Mouse (Mus musculus): ENCODE results near the gene Gpr61. TPM values are rescaled to one million over a fixed set of nuclear protein-coding genes. Genes with fewer than 3 reads are reported as not detected.

Gpr61 gene
- total and polyA plus RNA-seq, 3 experiments, result 0.27 TPM; not detected in 2

DNA sequence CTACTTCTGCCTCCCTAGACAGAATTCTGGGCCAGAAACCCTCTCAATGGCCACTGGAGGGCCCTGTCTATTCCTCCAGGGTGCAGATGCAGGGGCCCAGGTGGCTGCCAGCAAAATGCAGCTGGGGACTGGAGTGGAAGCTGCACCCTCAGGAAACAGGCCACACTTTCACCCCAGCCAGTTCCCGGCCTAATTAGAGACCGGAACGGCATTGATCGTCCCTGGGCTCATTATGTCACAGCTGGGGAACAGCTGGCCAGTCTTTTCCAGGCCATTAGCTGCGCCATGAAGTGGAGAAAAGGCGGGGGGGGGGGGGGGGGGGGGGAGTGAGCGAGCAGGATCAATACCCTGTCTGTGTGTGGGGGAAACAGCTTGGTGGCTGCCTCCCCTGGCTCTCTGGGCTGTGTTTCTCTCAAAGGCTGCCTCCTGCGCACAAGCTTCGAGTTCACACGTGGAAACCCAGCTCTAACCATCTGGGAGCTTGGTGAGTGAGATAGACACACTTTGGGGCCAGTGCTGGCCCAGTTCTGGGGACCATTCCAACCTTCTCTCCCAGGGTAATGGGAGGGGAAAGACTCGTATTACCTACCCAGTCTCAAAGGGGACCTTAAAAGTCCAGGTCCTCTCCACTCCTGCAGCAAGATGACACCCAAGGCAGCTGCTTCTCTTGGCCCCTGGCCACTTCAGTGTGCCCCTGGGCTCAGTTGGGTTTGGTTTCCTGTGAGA is 12.0 kb upstream of the Gpr61 start (continued):
- TF ChIP-seq TBP (conservative IDR thresholded peaks at IDR 0.05; ENCODE audit: low read depth, low read length) (no peak), MXI1 (IDR thresholded peaks at IDR 0.05; ENCODE audit: low read depth, low read length) (no peak; the same call in 1 of the 2 replicates), MAX (IDR thresholded peaks at IDR 0.05; ENCODE audit: low read length) (no peak), HCFC1 (IDR thresholded peaks at IDR 0.05; ENCODE audit: low read depth, low read length) (0 out of 2 replicates have a peak, but pooled peaks have one; percentile 52), MYC (IDR thresholded peaks at IDR 0.05; ENCODE audit: low read depth, low read length) (no peak), POLR2AphosphoS2 (IDR thresholded peaks at IDR 0.05; ENCODE audit: low read depth, low read length) (no peak), BHLHE40 (IDR thresholded peaks at IDR 0.05; ENCODE audit: low read depth, low read length) (peak; percentile 35; the same call in 1 of the 2 replicates), RAD21 (IDR thresholded peaks at IDR 0.05; ENCODE audit: low read depth, low read length) (peak; percentile 57), IRF4 (IDR thresholded peaks at IDR 0.05; ENCODE audit: low read depth, low read length) (peak; percentile 12; the same call in 1 of the 2 replicates), MAFK (IDR thresholded peaks at IDR 0.05; ENCODE audit: insufficient replicate concordance, low read length) (no peak), JUN (IDR thresholded peaks at IDR 0.05; ENCODE audit: insufficient read depth, low read depth, low read length) (no peak), TCF12 (IDR thresholded peaks at IDR 0.05; ENCODE audit: low read depth, low read length) (peak; percentile 92), SMC3 (IDR thresholded peaks at IDR 0.05; ENCODE audit: low read depth, low read length) (peak; percentile 55), GABPA (IDR thresholded peaks at IDR 0.05; ENCODE audit: insufficient replicate concordance, low read depth, low read length) (no peak), ETS1 (conservative IDR thresholded peaks at IDR 0.05; ENCODE audit: low read depth, low read length) (peak; percentile 83), CHD1 (IDR thresholded peaks at IDR 0.05; ENCODE audit: low read depth, low read length) (no peak), UBTF (IDR thresholded peaks at IDR 0.05; ENCODE audit: low read depth, low read length) (peak; percentile 55; the same call in 1 of the 2 replicates), ZC3H11A (IDR thresholded peaks at IDR 0.05; ENCODE audit: low read depth, low read length) (no peak)

DNA sequence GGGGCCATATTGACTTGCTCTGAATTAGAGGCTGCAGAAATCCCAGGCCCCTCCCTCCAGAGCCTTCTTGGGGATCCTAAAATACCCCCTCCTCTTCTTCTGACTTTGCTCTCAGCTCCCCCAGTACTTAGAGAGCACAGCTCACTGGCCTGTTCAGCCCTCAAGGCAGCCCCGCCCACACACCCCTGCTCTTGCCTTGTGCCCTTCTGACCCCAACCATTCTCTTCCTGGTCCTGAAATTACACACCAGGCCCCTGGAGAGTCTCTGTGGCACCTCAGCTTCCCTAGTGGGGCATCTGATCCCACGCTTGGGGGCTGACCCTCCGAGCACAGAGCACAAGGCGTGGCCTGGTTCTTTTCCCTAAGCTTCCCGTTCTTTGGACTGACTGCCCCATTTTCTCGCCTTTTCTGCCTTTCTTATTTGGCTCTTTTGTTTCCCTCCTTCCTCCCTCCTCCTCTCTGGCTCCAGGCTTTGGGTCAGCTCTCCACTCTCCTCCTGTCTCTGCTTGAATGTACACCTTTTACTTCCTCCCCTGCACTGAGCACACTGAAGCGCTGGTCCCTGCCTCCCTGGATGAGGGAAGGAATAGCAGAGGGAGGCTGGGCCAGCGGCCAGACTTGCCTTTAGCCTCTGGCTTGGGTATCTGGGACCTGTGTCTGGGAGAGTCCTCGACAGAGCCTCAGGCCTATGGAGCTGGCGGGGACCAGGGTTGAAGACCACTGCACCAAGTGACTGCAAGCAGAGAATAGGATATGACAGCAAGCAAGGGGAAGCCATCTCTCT is 11.0 kb upstream of the Gpr61 start:
- H3K9me3 ChIP-seq (replicated peaks; ENCODE audit: low read length), result no peaks in the 10 kb centered on the region
- in situ Hi-C loops (cut with MboI; ENCODE audit: low pct_ligation_motif_present, low pct_unique_long_range_greater_than_20kb, low sequenced_read_pairs), result loop anchor here (5.0 to 10.0 kb wide), 3 partner anchors 42 to 219 kb away; partner anchors contain the start of genes Psma5 and Psrc1
- H3K27me3 ChIP-seq (replicated peaks), result peaks cover 14% of the 10 kb centered on the region
- dilution Hi-C loops (cut with MboI; ENCODE audit: extremely low pct_ligation_motif_present, extremely low pct_unique_long_range_greater_than_20kb, low sequenced_read_pairs), result no loop called here
- no peaks in the 10 kb centered on the region for H3K36me3 ChIP-seq (replicated peaks in 1 of 2; ENCODE audit: control insufficient read depth in 1 of 2, insufficient read depth in 1 of 2, low read length in 1 of 2)
- H3K9ac ChIP-seq (ENCODE audit: insufficient read depth, low read depth), result no peak overlapping the region
- no peaks in the 10 kb centered on the region for H3K79me2 ChIP-seq (replicated peaks; ENCODE audit: control insufficient read depth, extremely low read depth, insufficient read depth, poor library complexity, severe bottlenecking)
- no peak overlapping the region for H3K27ac ChIP-seq (ENCODE audit: insufficient read depth, low read depth)
- H3K4me1 ChIP-seq (ENCODE audit: control insufficient read depth in 1 of 2, insufficient read depth in 2 of 2), result peaks cover 24 to 58% of the 10 kb centered on the region in 2 experiments
- peak overlapping the region in 1 of 3 experiments; percentile 17 for H3K4me3 ChIP-seq (replicated peaks in 1 of 3; ENCODE audit: low read depth in 2 of 3, low read length in 2 of 3, poor library complexity in 1 of 3)
- TF ChIP-seq ELF1 (IDR thresholded peaks at IDR 0.05; ENCODE audit: low read depth, low read length) (0 out of 2 replicates have a peak, but pooled peaks have one; percentile 34), TCF12 (IDR thresholded peaks at IDR 0.05; ENCODE audit: low read depth, low read length) (no peak), IRF4 (IDR thresholded peaks at IDR 0.05; ENCODE audit: low read depth, low read length) (peak; percentile 40; the same call in 1 of the 2 replicates), MAZ (IDR thresholded peaks at IDR 0.05; ENCODE audit: low read depth, low read length) (0 out of 2 replicates have a peak, but pooled peaks have one; percentile 20), KAT2A (IDR thresholded peaks at IDR 0.05; ENCODE audit: insufficient replicate concordance, low read length) (no peak)
- peak overlapping the region; percentile 19; the same call in 1 of the 2 replicates for H3K4me2 ChIP-seq (ENCODE audit: insufficient read depth, low read depth, poor library complexity, severe bottlenecking)
- DNase-seq (ENCODE audit: extremely low read depth), result no peak

All from CH12.LX (cell line).